Mouse (Mus musculus): ENCODE measurements around the gene Cnnm4.

Gene Cnnm4

GRCm38 (mm10) chr1:36540132-36540531, 68.7 kb downstream of the Cnnm4 start:
- ChIA-PET CTCF (interaction anchor here (0.6 to 1.5 kb wide), 7 partner anchors 18 to 206 kb away, joined by 3 to 9 read pairs (median 4); partner anchors contain the start of gene Sema4c (in 1 of the 4)), POLR2A (interaction anchor here in 3 of 4 experiments (0.5 to 2.5 kb wide), 11 partner anchors 8 to 97 kb away, joined by 3 to 9 read pairs (median 5); partner anchors contain the start of gene Sema4c (in 1 of the 3))

GRCm38 (mm10) chr1:36540807-36541206, 69.4 kb downstream of the Cnnm4 start:
- CTCF ChIA-PET: interaction anchor here (0.5 to 1.5 kb wide), 6 partner anchors 75 to 217 kb away, joined by 3 to 9 read pairs (median 4); no protein-coding TSS in a partner anchor

GRCm38 (mm10) chr1:36541844-36542243, 70.4 kb downstream of the Cnnm4 start:
- CTCF ChIA-PET: interaction anchor here in 2 of 4 experiments (0.5 to 0.9 kb wide), 4 partner anchors 9 to 204 kb away, joined by 3 to 4 read pairs (median 4); no protein-coding TSS in a partner anchor
- POLR2A ChIA-PET: interaction anchor here in 2 of 4 experiments (0.6 to 1.7 kb wide), 2 partner anchors 11 to 175 kb away, joined by 3 to 5 read pairs; no protein-coding TSS in a partner anchor

More at GRCm38 (mm10) chr1:36540807-36541206, 69.4 kb downstream of the Cnnm4 start:
- POLR2A ChIA-PET: interaction anchor here in 3 of 4 experiments (0.8 to 2.5 kb wide), 8 partner anchors 9 to 20 kb away, joined by 3 to 9 read pairs (median 5); partner anchors contain the start of gene Sema4c (in 1 of the 3)

- ChIA-PET POLR2A (interaction anchor here (0.7 to 1.7 kb wide), 7 partner anchors 10 to 165 kb away, joined by 3 to 6 read pairs (median 3); partner anchors contain the start of gene Fam178b (in 1 of the 4)), CTCF (interaction anchor here in 2 of 4 experiments (1.0 to 1.3 kb wide), 5 partner anchors 91 to 219 kb away, joined by 3 to 6 read pairs (median 3); no protein-coding TSS in a partner anchor)
Observed at GRCm38 (mm10) chr1:36542925-36543324, 71.5 kb downstream of the Cnnm4 start.

GRCm38 (mm10) chr1:36545382-36545781, 74.0 kb downstream of the Cnnm4 start:
- ChIA-PET CTCF (interaction anchor here in 2 of 4 experiments (0.8 to 4.1 kb wide), 2 partner anchors 34 to 138 kb away, joined by 8 to 131 read pairs; partner anchors contain the start of gene Fam178b (in 1 of the 2)), POLR2A (interaction anchor here in 3 of 4 experiments (1.0 to 5.0 kb wide), 4 partner anchors 11 to 17 kb away, joined by 3 to 57 read pairs (median 22); partner anchors contain the start of genes Ankrd23 (in 1 of the 3) and Sema4c (in 1 of the 3))

GRCm38 (mm10) chr1:36545845-36546600, 74.6 kb downstream of the Cnnm4 start:
- CTCF ChIA-PET: interaction anchor here (0.6 to 4.3 kb wide), 59 partner anchors 10 to 302 kb away, joined by 3 to 131 read pairs (median 9); partner anchors contain the start of genes Fam178b (in 4 of the 4), Sema4c (in 4 of the 4), Cox5b (in 2 of the 4) and 4933424G06Rik (in 1 of the 4)
- POLR2A ChIA-PET: interaction anchor here (0.5 to 5.0 kb wide), 40 partner anchors 10 to 492 kb away, joined by 3 to 57 read pairs (median 6); partner anchors contain the start of genes Fam178b (in 2 of the 4), Sema4c (in 2 of the 4), Ankrd23 (in 1 of the 4) and Arid5a (in 1 of the 4)

- CTCF ChIA-PET: interaction anchor here (0.5 to 4.3 kb wide), 178 partner anchors 8 to 1793 kb away, joined by 3 to 131 read pairs (median 5); partner anchors contain the start of genes Fam178b (in 4 of the 4), Sema4c (in 4 of the 4), Cox5b (in 3 of the 4) and 4933424G06Rik (in 2 of the 4)
- POLR2A ChIA-PET: interaction anchor here (0.6 to 5.0 kb wide), 92 partner anchors 8 to 240 kb away, joined by 3 to 57 read pairs (median 4); partner anchors contain the start of genes Fam178b (in 3 of the 4), Sema4c (in 3 of the 4), 4933424G06Rik (in 1 of the 4) and Ankrd23 (in 1 of the 4)
Observed at GRCm38 (mm10) chr1:36546888-36547471, 75.6 kb downstream of the Cnnm4 start, which contains the start of gene Ankrd39. TSS of gene Ankrd39 (minus strand) at chr1:36547445.

- POLR2A ChIA-PET: interaction anchor here (0.5 to 5.0 kb wide), 45 partner anchors 8 to 199 kb away, joined by 3 to 57 read pairs (median 5); partner anchors contain the start of genes Fam178b (in 2 of the 4), Sema4c (in 2 of the 4), 4933424G06Rik (in 1 of the 4) and Ankrd23 (in 1 of the 4)
- CTCF ChIA-PET: interaction anchor here (0.6 to 4.3 kb wide), 83 partner anchors 7 to 871 kb away, joined by 3 to 131 read pairs (median 9); partner anchors contain the start of genes Fam178b (in 4 of the 4), Sema4c (in 4 of the 4), 4933424G06Rik (in 1 of the 4) and Ankrd23 (in 1 of the 4)
Observed at GRCm38 (mm10) chr1:36547981-36548598, 76.7 kb downstream of the Cnnm4 start.

- ChIA-PET CTCF (interaction anchor here in 2 of 4 experiments (2.7 to 4.3 kb wide), 5 partner anchors 9 to 134 kb away, joined by 12 to 131 read pairs (median 92); partner anchors contain the start of genes Fam178b (in 1 of the 2) and Sema4c (in 1 of the 2)), POLR2A (interaction anchor here in 3 of 4 experiments (0.5 to 5.0 kb wide), 13 partner anchors 9 to 160 kb away, joined by 3 to 40 read pairs (median 6); partner anchors contain the start of genes Ankrd23 (in 1 of the 3), Fam178b (in 1 of the 3) and Sema4c (in 1 of the 3))
Observed at GRCm38 (mm10) chr1:36548771-36549170, 77.4 kb downstream of the Cnnm4 start.

- POLR2A ChIA-PET: interaction anchor here in 2 of 4 experiments (0.6 to 1.0 kb wide), 4 partner anchors 40 to 159 kb away, joined by 3 read pairs; no protein-coding TSS in a partner anchor
Observed at GRCm38 (mm10) chr1:36549491-36549890, 78.1 kb downstream of the Cnnm4 start.

GRCm38 (mm10) chr1:36550075-36550863, 78.8 kb downstream of the Cnnm4 start:
- CTCF ChIA-PET: interaction anchor here in 2 of 4 experiments (0.6 to 4.3 kb wide), 3 partner anchors 17 to 105 kb away, joined by 4 to 109 read pairs (median 4); partner anchors contain the start of gene Lman2l (in 1 of the 2)
- POLR2A ChIA-PET: interaction anchor here in 2 of 4 experiments (1.0 kb wide), 3 partner anchors 131 to 158 kb away, joined by 3 read pairs; no protein-coding TSS in a partner anchor

More at GRCm38 (mm10) chr1:36549491-36549890, 78.1 kb downstream of the Cnnm4 start:
- CTCF ChIA-PET: interaction anchor here in 2 of 4 experiments (0.6 to 4.3 kb wide), 4 partner anchors 16 to 104 kb away, joined by 4 to 109 read pairs (median 8); partner anchors contain the start of gene Lman2l (in 1 of the 2)

GRCm38 (mm10) chr1:36551904-36552303, 80.5 kb downstream of the Cnnm4 start:
- ChIA-PET POLR2A (interaction anchor here in 1 of 4 experiments (0.9 to 1.0 kb wide), 2 partner anchors 14 to 32 kb away, joined by 3 read pairs; no protein-coding TSS in a partner anchor), CTCF (interaction anchor here in 2 of 4 experiments (1.1 to 1.4 kb wide), 3 partner anchors 40 to 84 kb away, joined by 3 to 5 read pairs (median 3); partner anchors contain the start of gene Cnnm3 (in 1 of the 2))

- ChIA-PET CTCF (interaction anchor here in 3 of 4 experiments (0.6 to 1.4 kb wide), 5 partner anchors 41 to 139 kb away, joined by 3 to 5 read pairs (median 3); partner anchors contain the start of genes Cnnm3 (in 1 of the 3) and Cox5b (in 1 of the 3)), POLR2A (interaction anchor here in 1 of 4 experiments (0.9 to 1.0 kb wide), 2 partner anchors 14 to 31 kb away, joined by 3 read pairs; no protein-coding TSS in a partner anchor)
Observed at GRCm38 (mm10) chr1:36552506-36552905, 81.1 kb downstream of the Cnnm4 start.

GRCm38 (mm10) chr1:36554633-36555399, 83.4 kb downstream of the Cnnm4 start:
- POLR2A ChIA-PET: interaction anchor here in 2 of 4 experiments (0.7 to 4.0 kb wide), 7 partner anchors 8 to 129 kb away, joined by 3 to 57 read pairs (median 3); partner anchors contain the start of gene Ankrd39 (in 1 of the 2)
- CTCF ChIA-PET: interaction anchor here in 3 of 4 experiments (0.9 to 5.5 kb wide), 7 partner anchors 7 to 59 kb away, joined by 3 to 92 read pairs (median 3); partner anchors contain the start of gene Ankrd39 (in 3 of the 3)
